Mouse (Mus musculus) heart, adult 2 months (tissue): ENCODE measurements around the gene Rab8b.

Experiments used
- CTCF ChIP-seq: fragments of 200-600 bp; IDR thresholded peaks from 2 replicates; pipeline ENCODE4 v1.8.1; 2022; ENCODE audit warnings: antibody characterized with exemption, mild to moderate bottlenecking, moderate library complexity
- EP300 ChIP-seq: fragments of 200-500 bp; IDR thresholded peaks from 2 replicates; pipeline ENCODE4 v1.6.1; 2011; ENCODE audit warnings: low read depth, low read length, control low read depth; ENCODE audit not compliant: insufficient read depth
- POLR2A ChIP-seq: fragments of 200-500 bp; IDR thresholded peaks from 2 replicates; pipeline ENCODE4 v1.6.1; 2011; ENCODE audit warnings: mild to moderate bottlenecking, low read depth, low read length, control low read depth; ENCODE audit not compliant: insufficient read depth

- no peak for TF ChIP-seq POLR2A
- no peak for TF ChIP-seq CTCF
- no peak for TF ChIP-seq EP300
Observed at GRCm38 (mm10) chr9:66895995-66896394, 23.5 kb downstream of the Rab8b start.
